Mouse (Mus musculus): Measurements from ENCODE around the gene Ripply3. TPM values are rescaled to one million over a fixed set of nuclear protein-coding genes. Genes with fewer than 3 reads are reported as not detected.

Gene Ripply3
- polyA plus RNA-seq, 1 experiment from 2014 or later, result 5.7 TPM

- Histone ChIP-seq H3K27ac (ENCODE audit: low read depth, low read length) (no peak overlapping the region), H3K4me1 (replicated peaks; ENCODE audit: control insufficient read depth, insufficient read depth, low read length) (no peaks in the 10 kb centered on the region), H3K4me3 (ENCODE audit: low read depth, low read length) (no peak overlapping the region), H3K36me3 (ENCODE audit: control insufficient read depth, insufficient read depth, low read length) (no peaks in the 10 kb centered on the region), H3K4me2 (replicated peaks; ENCODE audit: low read depth, low read length) (no peak overlapping the region), H3K9ac (ENCODE audit: low read depth, low read length) (no peak overlapping the region), H3K9me3 (ENCODE audit: control insufficient read depth, low read length) (no peaks in the 10 kb centered on the region), H3K27me3 (ENCODE audit: control insufficient read depth, insufficient read depth, low read length) (no peaks in the 10 kb centered on the region)
- DNase-seq (ENCODE audit: low spot score), result no peak
- WGBS, result 72% methylated on average over 7 of the region's 7 CpGs
- ATAC-seq (ENCODE audit: low FRiP score), result no peak
These were observed 19.0 kb downstream of the Ripply3 start for GRCm38 (mm10) chr16:94347080-94347731.

- no peak overlapping the region for H3K9ac ChIP-seq (ENCODE audit: low read depth, low read length)
- H3K36me3 ChIP-seq (ENCODE audit: control insufficient read depth, insufficient read depth, low read length), result no peaks in the 10 kb centered on the region
- DNase-seq (ENCODE audit: low spot score) (no peak), ATAC-seq (ENCODE audit: low FRiP score) (no peak)
- WGBS, result 89% methylated on average over 2 of the region's 2 CpGs
- no peaks in the 10 kb centered on the region for H3K27me3 ChIP-seq (ENCODE audit: control insufficient read depth, insufficient read depth, low read length)
- no peak overlapping the region for H3K4me2 ChIP-seq (replicated peaks; ENCODE audit: low read depth, low read length)
- no peak overlapping the region for H3K27ac ChIP-seq (ENCODE audit: low read depth, low read length)
- H3K4me1 ChIP-seq (replicated peaks; ENCODE audit: control insufficient read depth, insufficient read depth, low read length), result no peaks in the 10 kb centered on the region
- no peaks in the 10 kb centered on the region for H3K9me3 ChIP-seq (ENCODE audit: control insufficient read depth, low read length)
- H3K4me3 ChIP-seq (ENCODE audit: low read depth, low read length), result no peak overlapping the region
These were observed 20.6 kb downstream of the Ripply3 start for GRCm38 (mm10) chr16:94348779-94349178.

- no peak overlapping the region for H3K4me3 ChIP-seq (ENCODE audit: low read depth, low read length)
- no peaks in the 10 kb centered on the region for H3K4me1 ChIP-seq (replicated peaks; ENCODE audit: control insufficient read depth, insufficient read depth, low read length)
- 77% methylated on average over 11 of the region's 11 CpGs for WGBS
- H3K4me2 ChIP-seq (replicated peaks; ENCODE audit: low read depth, low read length), result no peak overlapping the region
- no peak for ATAC-seq (ENCODE audit: low FRiP score)
- H3K27ac ChIP-seq (ENCODE audit: low read depth, low read length), result no peak overlapping the region
- H3K27me3 ChIP-seq (ENCODE audit: control insufficient read depth, insufficient read depth, low read length), result no peaks in the 10 kb centered on the region
- DNase-seq (ENCODE audit: low spot score), result no peak
- H3K36me3 ChIP-seq (ENCODE audit: control insufficient read depth, insufficient read depth, low read length), result no peaks in the 10 kb centered on the region
- no peak overlapping the region for H3K9ac ChIP-seq (ENCODE audit: low read depth, low read length)
- no peaks in the 10 kb centered on the region for H3K9me3 ChIP-seq (ENCODE audit: control insufficient read depth, low read length)
These were observed 21.5 kb downstream of the Ripply3 start for GRCm38 (mm10) chr16:94349588-94350286.

GRCm38 (mm10) chr16:94350287-94350677 is 22.1 kb downstream of the Ripply3 start:
- DNase-seq (ENCODE audit: low spot score), result no peak
- Histone ChIP-seq H3K4me1 (replicated peaks; ENCODE audit: control insufficient read depth, insufficient read depth, low read length) (no peaks in the 10 kb centered on the region), H3K4me2 (replicated peaks; ENCODE audit: low read depth, low read length) (no peak overlapping the region), H3K27ac (ENCODE audit: low read depth, low read length) (no peak overlapping the region), H3K4me3 (ENCODE audit: low read depth, low read length) (no peak overlapping the region), H3K36me3 (ENCODE audit: control insufficient read depth, insufficient read depth, low read length) (no peaks in the 10 kb centered on the region), H3K9me3 (ENCODE audit: control insufficient read depth, low read length) (no peaks in the 10 kb centered on the region), H3K9ac (ENCODE audit: low read depth, low read length) (no peak overlapping the region), H3K27me3 (ENCODE audit: control insufficient read depth, insufficient read depth, low read length) (no peaks in the 10 kb centered on the region)
- no peak for ATAC-seq (ENCODE audit: low FRiP score)
- WGBS, result 78% methylated on average over 10 of the region's 10 CpGs

- no peaks in the 10 kb centered on the region for H3K9me3 ChIP-seq (ENCODE audit: control insufficient read depth, low read length)
- H3K27me3 ChIP-seq (ENCODE audit: control insufficient read depth, insufficient read depth, low read length), result no peaks in the 10 kb centered on the region
- no peaks in the 10 kb centered on the region for H3K36me3 ChIP-seq (ENCODE audit: control insufficient read depth, insufficient read depth, low read length)
- H3K4me3 ChIP-seq (ENCODE audit: low read depth, low read length), result no peak overlapping the region
- no peak for DNase-seq (ENCODE audit: low spot score)
- ATAC-seq (ENCODE audit: low FRiP score), result no peak
- WGBS, result 62% methylated on average over 9 of the region's 9 CpGs
- no peaks in the 10 kb centered on the region for H3K4me1 ChIP-seq (replicated peaks; ENCODE audit: control insufficient read depth, insufficient read depth, low read length)
- no peak overlapping the region for H3K4me2 ChIP-seq (replicated peaks; ENCODE audit: low read depth, low read length)
- H3K27ac ChIP-seq (ENCODE audit: low read depth, low read length), result no peak overlapping the region
- H3K9ac ChIP-seq (ENCODE audit: low read depth, low read length), result no peak overlapping the region
These were observed 26.2 kb downstream of the Ripply3 start for GRCm38 (mm10) chr16:94354450-94354849.

- H3K4me1 ChIP-seq (replicated peaks; ENCODE audit: control insufficient read depth, insufficient read depth, low read length), result no peaks in the 10 kb centered on the region
- H3K27me3 ChIP-seq (ENCODE audit: control insufficient read depth, insufficient read depth, low read length), result no peaks in the 10 kb centered on the region
- no peak overlapping the region for H3K4me3 ChIP-seq (ENCODE audit: low read depth, low read length)
- no peaks in the 10 kb centered on the region for H3K9me3 ChIP-seq (ENCODE audit: control insufficient read depth, low read length)
- DNase-seq (ENCODE audit: low spot score), result no peak
- H3K36me3 ChIP-seq (ENCODE audit: control insufficient read depth, insufficient read depth, low read length), result no peaks in the 10 kb centered on the region
- ATAC-seq (ENCODE audit: low FRiP score), result no peak
- WGBS, result 71% methylated on average over 7 of the region's 7 CpGs
- H3K9ac ChIP-seq (ENCODE audit: low read depth, low read length), result no peak overlapping the region
- H3K4me2 ChIP-seq (replicated peaks; ENCODE audit: low read depth, low read length), result no peak overlapping the region
- no peak overlapping the region for H3K27ac ChIP-seq (ENCODE audit: low read depth, low read length)
These were observed 27.8 kb downstream of the Ripply3 start for GRCm38 (mm10) chr16:94356046-94356445.

GRCm38 (mm10) chr16:94356776-94357494 is 28.7 kb downstream of the Ripply3 start:
- WGBS, result 82% methylated on average over 11 of the region's 11 CpGs
- Histone ChIP-seq H3K9ac (ENCODE audit: low read depth, low read length) (no peak overlapping the region), H3K9me3 (ENCODE audit: control insufficient read depth, low read length) (no peaks in the 10 kb centered on the region), H3K4me1 (replicated peaks; ENCODE audit: control insufficient read depth, insufficient read depth, low read length) (no peaks in the 10 kb centered on the region), H3K27me3 (ENCODE audit: control insufficient read depth, insufficient read depth, low read length) (no peaks in the 10 kb centered on the region), H3K4me3 (ENCODE audit: low read depth, low read length) (no peak overlapping the region), H3K36me3 (ENCODE audit: control insufficient read depth, insufficient read depth, low read length) (no peaks in the 10 kb centered on the region), H3K27ac (ENCODE audit: low read depth, low read length) (no peak overlapping the region), H3K4me2 (replicated peaks; ENCODE audit: low read depth, low read length) (no peak overlapping the region)
- ATAC-seq (ENCODE audit: low FRiP score) (no peak), DNase-seq (ENCODE audit: low spot score) (no peak)

- ATAC-seq (ENCODE audit: low FRiP score) (no peak), DNase-seq (ENCODE audit: low spot score) (no peak)
- Histone ChIP-seq H3K4me3 (ENCODE audit: low read depth, low read length) (no peak overlapping the region), H3K4me1 (replicated peaks; ENCODE audit: control insufficient read depth, insufficient read depth, low read length) (no peaks in the 10 kb centered on the region; the same call in 1 of the 2 replicates), H3K27ac (ENCODE audit: low read depth, low read length) (no peak overlapping the region), H3K9ac (ENCODE audit: low read depth, low read length) (no peak overlapping the region), H3K9me3 (ENCODE audit: control insufficient read depth, low read length) (no peaks in the 10 kb centered on the region), H3K36me3 (ENCODE audit: control insufficient read depth, insufficient read depth, low read length) (no peaks in the 10 kb centered on the region), H3K27me3 (ENCODE audit: control insufficient read depth, insufficient read depth, low read length) (no peaks in the 10 kb centered on the region), H3K4me2 (replicated peaks; ENCODE audit: low read depth, low read length) (no peak overlapping the region)
- WGBS, result 93% methylated on average over 3 of the region's 3 CpGs
These were observed 29.9 kb downstream of the Ripply3 start for GRCm38 (mm10) chr16:94358091-94358490.
